Mouse (Mus musculus): ENCODE measurements around the gene Unc50. TPM values are rescaled to one million over a fixed set of nuclear protein-coding genes. Genes with fewer than 3 reads are reported as not detected.

Unc50 gene
- polyA plus RNA-seq, 1 experiment from 2014 or later = 91.0 TPM

DNA sequence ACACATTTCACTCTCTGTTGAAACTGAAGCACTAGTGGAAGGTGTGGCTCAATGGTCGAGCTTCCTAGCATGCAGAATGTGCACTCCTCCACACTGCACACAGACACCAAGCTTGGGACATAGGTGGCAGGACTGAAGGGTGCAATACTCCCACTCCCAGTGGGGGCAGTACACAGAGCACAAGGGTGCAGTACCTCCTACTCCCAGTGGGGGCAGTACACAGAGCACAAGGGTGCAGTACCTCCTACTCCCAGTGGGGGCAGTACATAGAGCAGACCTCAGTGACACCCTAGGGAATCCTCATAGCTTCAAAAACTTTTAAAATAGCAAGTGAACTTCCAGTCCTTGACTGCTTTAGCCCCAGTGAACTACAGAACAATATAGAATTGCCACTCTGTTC lies 10.5 kb upstream of the Unc50 start:
- H3K27ac ChIP-seq (replicated peaks in 1 of 2; ENCODE audit: control insufficient read depth in 1 of 2, insufficient read depth in 1 of 2, low read depth in 2 of 2, low read length in 2 of 2) = no peak overlapping the region
- no peaks in the 10 kb centered on the region for H3K27me3 ChIP-seq (ENCODE audit: control insufficient read depth, insufficient read depth, low read length)
- no peak for ATAC-seq (ENCODE audit: insufficient number of reproducible peaks, insufficient read depth, low FRiP score, low read depth)
- no peak overlapping the region for H3K4me2 ChIP-seq (ENCODE audit: low read length)
- WGBS = 85% methylated on average over 1 of the region's 1 CpGs
- H3K9me3 ChIP-seq (ENCODE audit: control insufficient read depth, low read length) = peaks cover 7% of the 10 kb centered on the region
- no peaks in the 10 kb centered on the region for H3K4me1 ChIP-seq (ENCODE audit: control insufficient read depth in 2 of 2, insufficient read depth in 2 of 2, low read length in 2 of 2)
- peaks cover 40% of the 10 kb centered on the region for H3K36me3 ChIP-seq (ENCODE audit: control insufficient read depth, insufficient read depth, low read length)
- no peak overlapping the region for H3K9ac ChIP-seq (ENCODE audit: low read length)
- H3K4me3 ChIP-seq (ENCODE audit: control insufficient read depth in 1 of 2, insufficient read depth in 1 of 2, low read depth in 1 of 2, low read length in 2 of 2) = no peak overlapping the region

DNA sequence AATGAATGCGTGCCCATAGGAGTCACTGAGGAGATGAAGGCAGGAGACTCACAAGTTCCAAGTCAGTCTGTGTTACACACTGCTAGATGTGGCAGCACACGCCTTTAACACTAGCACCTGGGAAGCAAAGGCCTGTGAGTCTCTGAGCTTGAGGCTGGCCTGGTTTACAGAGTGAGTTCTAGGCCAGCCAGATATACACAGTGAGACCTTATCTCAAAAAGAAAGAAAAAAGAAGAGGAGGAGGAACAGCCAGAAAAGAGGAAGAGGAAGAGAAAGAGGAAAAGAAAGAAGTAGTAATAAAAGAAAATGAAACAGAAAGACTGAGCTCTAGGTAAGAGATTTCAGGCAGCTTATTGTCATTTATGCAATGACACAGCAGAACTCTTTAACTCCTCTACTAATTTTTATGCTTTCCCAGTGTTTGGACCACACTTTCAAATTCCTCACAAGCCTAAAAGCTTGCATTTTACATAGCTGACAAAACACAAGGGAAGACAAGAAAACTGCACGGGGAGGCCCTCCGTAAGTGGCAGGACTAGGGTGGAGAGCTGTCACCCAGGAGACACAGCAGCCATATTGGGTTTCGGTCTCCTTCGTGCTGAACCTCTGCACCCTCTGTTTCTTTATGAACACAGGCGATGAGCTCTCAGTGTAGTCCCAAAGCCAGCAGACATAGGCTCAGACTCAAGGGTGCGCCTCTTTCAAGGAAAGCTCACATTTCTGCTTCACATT lies 2.6 kb upstream of the Unc50 start:
- H3K27ac ChIP-seq (replicated peaks in 1 of 2; ENCODE audit: control insufficient read depth in 1 of 2, insufficient read depth in 1 of 2, low read depth in 2 of 2, low read length in 2 of 2) = no peak overlapping the region
- H3K4me3 ChIP-seq (ENCODE audit: control insufficient read depth in 1 of 2, insufficient read depth in 1 of 2, low read depth in 1 of 2, low read length in 2 of 2) = no peak overlapping the region
- peaks cover 5 to 17% of the 10 kb centered on the region in 2 experiments for H3K4me1 ChIP-seq (ENCODE audit: control insufficient read depth in 2 of 2, insufficient read depth in 2 of 2, low read length in 2 of 2)
- no peak overlapping the region for H3K9ac ChIP-seq (ENCODE audit: low read length)
- WGBS = 95% methylated on average over 8 of the region's 8 CpGs
- H3K27me3 ChIP-seq (ENCODE audit: control insufficient read depth, insufficient read depth, low read length) = no peaks in the 10 kb centered on the region
- peaks cover 48% of the 10 kb centered on the region for H3K36me3 ChIP-seq (ENCODE audit: control insufficient read depth, insufficient read depth, low read length)
- no peak overlapping the region for H3K4me2 ChIP-seq (ENCODE audit: low read length)
- peaks cover 7% of the 10 kb centered on the region for H3K9me3 ChIP-seq (ENCODE audit: control insufficient read depth, low read length)
- ATAC-seq (ENCODE audit: insufficient number of reproducible peaks, insufficient read depth, low FRiP score, low read depth) = no peak

DNA sequence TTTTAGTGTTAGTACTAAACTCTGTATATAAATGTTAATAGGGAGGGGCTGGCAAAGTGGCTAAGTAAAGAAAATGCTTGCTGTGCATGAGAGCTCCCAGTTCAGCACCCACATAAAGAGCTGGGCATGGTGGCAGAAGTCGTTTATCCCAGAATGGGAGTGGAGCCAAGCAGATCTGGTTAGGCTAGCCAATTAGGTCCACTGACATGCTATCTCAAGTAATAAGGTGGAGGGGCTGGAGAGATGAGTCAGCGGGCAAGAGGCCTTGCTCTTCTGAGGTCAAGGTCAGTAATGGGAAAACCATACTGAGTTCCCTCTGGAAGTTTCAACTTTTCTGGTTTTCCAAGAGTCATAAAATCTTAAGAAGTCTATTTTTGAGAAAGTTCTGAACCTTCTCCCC lies 1.0 kb upstream of the Unc50 start:
- Histone ChIP-seq H3K9me3 (ENCODE audit: control insufficient read depth, low read length) (peaks cover 5% of the 10 kb centered on the region), H3K27ac (replicated peaks in 1 of 2; ENCODE audit: control insufficient read depth in 1 of 2, insufficient read depth in 1 of 2, low read depth in 2 of 2, low read length in 2 of 2) (peak overlapping the region in 1 of 2 experiments; percentile 63; a peak in 1 of 4 replicates), H3K27me3 (ENCODE audit: control insufficient read depth, insufficient read depth, low read length) (no peaks in the 10 kb centered on the region), H3K9ac (ENCODE audit: low read length) (peak overlapping the region; percentile 95), H3K4me2 (ENCODE audit: low read length) (peak overlapping the region; percentile 77), H3K36me3 (ENCODE audit: control insufficient read depth, insufficient read depth, low read length) (peaks cover 64% of the 10 kb centered on the region), H3K4me3 (ENCODE audit: control insufficient read depth in 1 of 2, insufficient read depth in 1 of 2, low read depth in 1 of 2, low read length in 2 of 2) (peak overlapping the region; percentile 61 to 97; a peak in 3 of 4 replicates), H3K4me1 (ENCODE audit: control insufficient read depth in 2 of 2, insufficient read depth in 2 of 2, low read length in 2 of 2) (peaks cover 5 to 17% of the 10 kb centered on the region in 2 experiments)
- WGBS = 24% methylated on average over 2 of the region's 2 CpGs
- no peak for ATAC-seq (ENCODE audit: insufficient number of reproducible peaks, insufficient read depth, low FRiP score, low read depth)

DNA sequence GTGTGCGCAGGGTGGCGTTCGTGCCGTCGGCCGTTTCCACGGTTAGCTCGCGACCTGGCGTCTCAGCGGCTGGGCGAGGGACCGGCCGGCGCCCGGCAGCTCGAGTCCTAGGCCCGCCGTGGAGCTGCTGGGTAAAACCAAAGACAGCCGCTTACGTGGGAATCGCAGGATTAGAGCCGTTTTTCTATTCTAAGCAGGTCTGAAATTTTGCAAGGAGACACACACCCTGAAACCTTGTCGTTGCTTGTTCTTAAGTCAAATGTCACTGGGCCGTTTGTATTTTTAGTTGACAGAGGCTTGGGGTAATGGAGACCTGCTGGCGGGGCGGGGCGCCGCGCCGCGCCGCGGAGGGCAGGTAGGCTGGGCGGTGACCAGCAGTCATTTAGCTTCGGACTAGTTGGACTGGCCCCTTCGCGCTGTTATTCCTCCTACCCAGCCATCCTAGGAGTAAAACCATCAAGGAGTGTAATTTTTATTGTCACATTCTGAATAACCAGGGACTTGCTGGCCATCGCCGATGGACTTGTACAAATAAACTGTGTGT lies 430 bp downstream of the Unc50 start:
- 2% methylated on average over 40 of the region's 40 CpGs for WGBS

DNA sequence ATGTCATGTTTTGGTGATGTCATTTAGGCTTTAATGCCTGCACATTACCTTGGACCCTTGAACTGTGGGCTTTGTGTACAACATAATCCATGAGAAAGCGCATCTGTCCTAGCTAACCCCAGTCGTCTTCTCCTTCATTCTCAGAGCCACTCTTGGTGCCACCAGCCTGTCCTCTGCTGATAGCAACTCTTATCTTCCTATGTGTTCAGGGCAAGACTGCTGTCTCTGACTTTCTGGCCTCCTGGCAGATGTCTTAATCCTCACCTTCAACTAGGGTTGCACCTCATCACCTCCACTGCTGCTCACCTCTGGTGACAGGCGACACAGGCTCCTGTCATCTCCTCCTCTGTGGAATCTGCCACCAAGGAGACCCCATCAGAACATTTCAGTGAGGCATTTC lies 6.5 kb downstream of the Unc50 start:
- 76% methylated on average over 3 of the region's 3 CpGs for WGBS
- Histone ChIP-seq H3K4me3 (ENCODE audit: control insufficient read depth in 1 of 2, insufficient read depth in 1 of 2, low read depth in 1 of 2, low read length in 2 of 2) (no peak overlapping the region), H3K9ac (ENCODE audit: low read length) (no peak overlapping the region), H3K4me1 (ENCODE audit: control insufficient read depth in 2 of 2, insufficient read depth in 2 of 2, low read length in 2 of 2) (peaks cover 2 to 8% of the 10 kb centered on the region in 2 experiments; a peak in 2 of 4 replicates), H3K9me3 (ENCODE audit: control insufficient read depth, low read length) (no peaks in the 10 kb centered on the region), H3K27ac (replicated peaks in 1 of 2; ENCODE audit: control insufficient read depth in 1 of 2, insufficient read depth in 1 of 2, low read depth in 2 of 2, low read length in 2 of 2) (no peak overlapping the region), H3K27me3 (ENCODE audit: control insufficient read depth, insufficient read depth, low read length) (no peaks in the 10 kb centered on the region), H3K36me3 (ENCODE audit: control insufficient read depth, insufficient read depth, low read length) (peaks cover 91% of the 10 kb centered on the region), H3K4me2 (ENCODE audit: low read length) (no peak overlapping the region)
- ATAC-seq (ENCODE audit: insufficient number of reproducible peaks, insufficient read depth, low FRiP score, low read depth) = no peak

More for the DNA sequence above, 430 bp downstream of the Unc50 start:
- no peak for ATAC-seq (ENCODE audit: insufficient number of reproducible peaks, insufficient read depth, low FRiP score, low read depth)
- Histone ChIP-seq H3K9me3 (ENCODE audit: control insufficient read depth, low read length) (no peaks in the 10 kb centered on the region), H3K4me1 (ENCODE audit: control insufficient read depth in 2 of 2, insufficient read depth in 2 of 2, low read length in 2 of 2) (peaks cover 5 to 17% of the 10 kb centered on the region in 2 experiments), H3K27me3 (ENCODE audit: control insufficient read depth, insufficient read depth, low read length) (no peaks in the 10 kb centered on the region), H3K36me3 (ENCODE audit: control insufficient read depth, insufficient read depth, low read length) (peaks cover 63% of the 10 kb centered on the region), H3K27ac (replicated peaks in 1 of 2; ENCODE audit: control insufficient read depth in 1 of 2, insufficient read depth in 1 of 2, low read depth in 2 of 2, low read length in 2 of 2) (peak overlapping the region; percentile 21 to 63; a peak in 2 of 4 replicates), H3K4me3 (ENCODE audit: control insufficient read depth in 1 of 2, insufficient read depth in 1 of 2, low read depth in 1 of 2, low read length in 2 of 2) (peak overlapping the region; percentile 61 to 97), H3K9ac (ENCODE audit: low read length) (peak overlapping the region; percentile 95), H3K4me2 (ENCODE audit: low read length) (peak overlapping the region; percentile 91)

DNA sequence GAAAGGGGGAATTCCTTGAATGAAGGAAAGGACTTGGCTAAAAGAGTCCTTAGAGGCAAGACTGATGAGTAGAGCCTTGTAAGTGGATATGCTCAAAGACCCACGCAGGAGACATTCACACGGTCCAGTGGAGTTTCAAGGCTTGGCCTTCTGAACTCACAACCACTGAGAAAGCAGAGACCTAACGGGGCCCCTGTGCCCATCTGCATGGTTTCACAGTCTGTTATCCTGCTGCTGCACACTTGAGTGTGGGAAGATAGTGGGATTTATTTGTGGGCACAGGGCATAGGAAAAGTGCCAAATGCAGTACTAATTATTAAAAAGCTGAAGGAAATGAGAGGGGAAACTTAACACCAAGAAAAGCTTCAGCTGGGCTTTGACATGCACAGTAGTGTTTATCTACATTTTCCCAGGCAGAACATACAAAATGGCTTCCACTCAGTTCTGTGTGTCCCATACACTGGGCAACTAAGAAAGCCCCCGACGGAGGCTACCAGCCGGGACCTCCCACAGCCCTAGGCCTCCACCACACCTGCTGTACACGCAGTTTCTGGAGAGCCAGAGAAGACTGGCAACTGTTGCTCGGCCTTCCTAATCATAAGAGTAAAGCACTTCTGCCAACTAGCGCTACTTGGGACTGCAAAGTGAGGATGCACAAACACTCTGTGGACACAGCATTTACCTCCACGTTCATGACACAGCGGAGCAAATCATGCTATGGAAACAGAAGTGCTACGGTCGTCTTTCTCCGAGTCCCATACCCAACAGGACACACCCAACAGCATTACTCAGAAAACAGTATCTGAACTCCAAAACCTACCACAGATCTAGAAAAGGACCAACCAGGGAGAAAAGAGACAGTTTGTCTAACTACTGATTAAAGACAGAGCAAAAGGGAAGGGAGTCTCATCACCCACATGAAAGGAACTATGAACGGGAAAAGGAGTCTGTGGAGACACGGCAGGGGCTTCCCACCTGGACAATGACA lies 13.2 kb downstream of the Unc50 start:
- H3K9ac ChIP-seq (ENCODE audit: low read length) = no peak overlapping the region
- H3K4me2 ChIP-seq (ENCODE audit: low read length) = no peak overlapping the region
- H3K27me3 ChIP-seq (ENCODE audit: control insufficient read depth, insufficient read depth, low read length) = no peaks in the 10 kb centered on the region
- no peak overlapping the region for H3K27ac ChIP-seq (replicated peaks in 1 of 2; ENCODE audit: control insufficient read depth in 1 of 2, insufficient read depth in 1 of 2, low read depth in 2 of 2, low read length in 2 of 2)
- 90% methylated on average over 16 of the region's 16 CpGs for WGBS
- ATAC-seq (ENCODE audit: insufficient number of reproducible peaks, insufficient read depth, low FRiP score, low read depth) = no peak
- H3K4me1 ChIP-seq (ENCODE audit: control insufficient read depth in 2 of 2, insufficient read depth in 2 of 2, low read length in 2 of 2) = peaks cover 2 to 5% of the 10 kb centered on the region in 2 experiments; a peak in 2 of 4 replicates
- no peaks in the 10 kb centered on the region for H3K9me3 ChIP-seq (ENCODE audit: control insufficient read depth, low read length)
- H3K36me3 ChIP-seq (ENCODE audit: control insufficient read depth, insufficient read depth, low read length) = peaks cover 41% of the 10 kb centered on the region
- no peak overlapping the region for H3K4me3 ChIP-seq (ENCODE audit: control insufficient read depth in 1 of 2, insufficient read depth in 1 of 2, low read depth in 1 of 2, low read length in 2 of 2)

DNA sequence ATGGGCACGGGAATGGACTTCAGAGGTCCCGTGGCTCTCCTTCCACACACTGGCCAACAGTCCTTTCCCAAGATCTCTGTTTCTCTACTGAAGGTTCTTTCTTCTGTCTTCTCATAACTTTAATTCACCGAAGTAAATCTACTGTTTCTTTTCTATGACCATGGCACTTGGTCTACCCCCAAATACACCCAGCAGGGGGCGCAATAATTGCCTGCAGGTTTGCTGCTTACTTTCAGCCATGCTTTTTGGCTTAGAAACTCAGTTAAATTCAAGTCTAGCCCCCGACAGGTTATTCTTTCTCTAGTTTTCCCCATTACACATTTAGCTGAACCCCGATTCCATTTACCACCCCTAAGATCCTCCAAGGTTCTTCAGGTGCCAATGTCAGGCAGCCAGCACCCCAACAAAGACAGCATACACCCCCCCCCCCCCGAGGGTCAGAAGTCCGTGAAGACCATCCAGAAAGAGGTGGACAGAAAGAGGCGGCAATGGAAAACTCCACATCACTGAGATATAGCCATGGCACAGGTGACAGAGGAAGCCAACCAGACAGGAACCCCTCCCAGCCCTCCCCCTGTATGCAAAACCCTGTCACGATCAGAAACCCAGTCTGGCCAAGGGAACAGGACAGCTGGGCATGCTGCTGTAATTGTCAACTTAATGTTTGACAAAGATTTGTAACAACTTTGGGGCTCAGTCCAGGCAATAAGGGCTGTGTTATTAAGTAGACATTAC lies 18.6 kb downstream of the Unc50 start:
- no peak for ATAC-seq (ENCODE audit: insufficient number of reproducible peaks, insufficient read depth, low FRiP score, low read depth)
- WGBS = 74% methylated on average over 10 of the region's 10 CpGs
- no peak overlapping the region for H3K27ac ChIP-seq (replicated peaks in 1 of 2; ENCODE audit: control insufficient read depth in 1 of 2, insufficient read depth in 1 of 2, low read depth in 2 of 2, low read length in 2 of 2)
- no peak overlapping the region for H3K4me3 ChIP-seq (ENCODE audit: control insufficient read depth in 1 of 2, insufficient read depth in 1 of 2, low read depth in 1 of 2, low read length in 2 of 2)
- H3K9ac ChIP-seq (ENCODE audit: low read length) = no peak overlapping the region
- H3K9me3 ChIP-seq (ENCODE audit: control insufficient read depth, low read length) = no peaks in the 10 kb centered on the region
- H3K27me3 ChIP-seq (ENCODE audit: control insufficient read depth, insufficient read depth, low read length) = no peaks in the 10 kb centered on the region
- H3K4me2 ChIP-seq (ENCODE audit: low read length) = no peak overlapping the region
- H3K4me1 ChIP-seq (ENCODE audit: control insufficient read depth in 2 of 2, insufficient read depth in 2 of 2, low read length in 2 of 2) = no peaks in the 10 kb centered on the region
- H3K36me3 ChIP-seq (ENCODE audit: control insufficient read depth, insufficient read depth, low read length) = peaks cover 18% of the 10 kb centered on the region
